Comparison of ENCODE assay signal across 8 mouse cellular contexts in genomic region chr16:77662107-77662518, GRCm38 (mm10).
DNase-seq lines count a peak whose midpoint lies in the region; ATAC-seq lines count a peak whose summit lies in the region.

No protein-coding gene starts in this region.

- peak overlapping the region; percentile 67 for H3K27ac ChIP-seq in limb, embryonic 11.5 days (replicated peaks; ENCODE audit: low read depth, low read length)

- DNase-seq in adrenal gland, adult 2 months = peak; percentile 21
- no peak for DNase-seq in adrenal gland, adult 18-20 months (ENCODE audit: low spot score in 2 of 2)
- DNase-seq in R1 (ENCODE audit: low read depth, low spot score) = peak; percentile 8
- peak; percentile 64 to 75 for DNase-seq in frontal cortex, adult 2 months (ENCODE audit: extremely low spot score in 1 of 2, low spot score in 1 of 2)
- DNase-seq in limb, embryonic 11.5 days (ENCODE audit: low spot score) = peak; percentile 69
- DNase-seq in right cerebral cortex, postnatal 4 days = peak; percentile 7
- no peak for DNase-seq in heart, postnatal 36 days
- DNase-seq in kidney, adult 9 months = no peak

- H3K4me3 ChIP-seq in limb, embryonic 11.5 days (ENCODE audit: low read depth, low read length) = no peak overlapping the region

- intact Hi-C loops in heart, postnatal 36 days (cut with DNase I) = no loop called here

- ATAC-seq in limb, embryonic 11.5 days (ENCODE audit: insufficient number of reproducible peaks, low FRiP score, low TSS enrichment, low read depth) = peak; percentile 92

- H3K4me2 ChIP-seq in limb, embryonic 11.5 days (ENCODE audit: low read depth, severe bottlenecking) = no peak overlapping the region

- H3K4me1 ChIP-seq in limb, embryonic 11.5 days (ENCODE audit: control insufficient read depth, insufficient read depth, low read length) = peaks cover 3% of the 10 kb centered on the region; the same call in 1 of the 2 replicates

- H3K36me3 ChIP-seq in limb, embryonic 11.5 days (ENCODE audit: control insufficient read depth, insufficient read depth, low read length) = no peaks in the 10 kb centered on the region

- H3K9me3 ChIP-seq in limb, embryonic 11.5 days (ENCODE audit: control insufficient read depth, low read length) = no peaks in the 10 kb centered on the region

- 5% methylated on average over 4 of the region's 4 CpGs for WGBS in limb, embryonic 11.5 days

- no peak overlapping the region for H3K9ac ChIP-seq in limb, embryonic 11.5 days (ENCODE audit: low read length)

- H3K27me3 ChIP-seq in limb, embryonic 11.5 days (ENCODE audit: control insufficient read depth, insufficient read depth, low read length) = no peaks in the 10 kb centered on the region

Comparison
In these comparisons a context has a peak if more than half of its experiments do, and no peak if none do; other contexts are left out.
1. DNase-seq: peak in adrenal gland, adult 2 months (single experiment), R1 (single experiment), frontal cortex, adult 2 months (2 of 2), limb, embryonic 11.5 days (single experiment) and right cerebral cortex, postnatal 4 days (single experiment); none in adrenal gland, adult 18-20 months (0 of 2), heart, postnatal 36 days (0 of 2) and kidney, adult 9 months (single experiment).